Mouse (Mus musculus): ENCODE results near the gene Ddx49. TPM values are rescaled to one million over a fixed set of nuclear protein-coding genes. Genes with fewer than 3 reads are reported as not detected.

Gene Ddx49
- polyA plus RNA-seq, 1 experiment from 2014 or later = 41.8 TPM

DNA sequence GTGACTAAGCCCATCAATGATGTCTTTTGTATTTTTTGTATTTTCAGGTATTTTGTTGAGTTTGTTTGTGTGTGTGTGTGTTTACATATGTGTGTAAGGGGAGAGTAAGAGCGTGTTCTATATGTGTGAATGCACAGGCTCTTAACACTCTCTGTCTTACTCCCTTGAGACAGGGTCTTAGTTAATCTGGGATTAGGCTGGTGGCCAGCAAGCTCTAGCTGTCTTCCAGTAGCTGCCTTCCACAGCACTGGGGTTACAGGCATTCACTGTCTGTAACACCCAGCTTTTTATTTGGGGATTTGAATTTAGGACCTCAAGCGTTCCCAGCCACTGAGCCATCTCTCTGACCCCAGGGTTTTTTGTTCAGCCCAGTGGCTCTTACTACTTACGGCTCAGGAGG, 54.4 kb downstream of the Ddx49 start:
- 86% methylated on average over 3 of the region's 3 CpGs for WGBS
- Histone ChIP-seq H3K27ac (no peak overlapping the region), H3K4me3 (replicated peaks; ENCODE audit: low read length) (no peak overlapping the region), H3K9me3 (ENCODE audit: control insufficient read depth, low read length) (no peaks in the 10 kb centered on the region), H3K27me3 (ENCODE audit: control insufficient read depth, insufficient read depth, low read length) (no peaks in the 10 kb centered on the region), H3K9ac (no peak overlapping the region), H3K4me2 (replicated peaks) (no peak overlapping the region), H3K4me1 (replicated peaks; ENCODE audit: control insufficient read depth, insufficient read depth, low read length) (peaks cover 9% of the 10 kb centered on the region), H3K36me3 (replicated peaks; ENCODE audit: control insufficient read depth, insufficient read depth) (peaks cover 98% of the 10 kb centered on the region)
- ATAC-seq (ENCODE audit: low FRiP score) (no peak), DNase-seq (ENCODE audit: low spot score) (no peak)

DNA sequence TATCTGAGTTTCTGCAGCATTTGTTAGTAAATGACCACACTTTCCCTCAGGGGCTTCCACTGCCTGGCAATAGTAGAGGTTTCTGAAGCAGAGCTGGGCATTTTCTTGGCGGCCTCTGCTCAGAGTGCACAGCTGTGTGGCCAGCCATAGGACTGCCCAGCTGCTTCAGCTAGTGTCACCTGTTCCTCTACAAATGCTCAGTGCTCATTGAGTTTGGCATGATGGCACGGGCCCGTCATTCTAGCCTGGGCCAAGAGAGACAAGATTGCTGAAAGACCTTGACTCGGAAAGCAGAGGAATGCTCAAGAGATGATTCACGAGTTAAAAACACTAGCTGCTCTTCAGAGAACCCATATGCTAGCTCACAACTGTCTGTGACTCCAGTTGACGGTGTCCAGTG, 55.7 kb downstream of the Ddx49 start:
- Histone ChIP-seq H3K9me3 (ENCODE audit: control insufficient read depth, low read length) (no peaks in the 10 kb centered on the region), H3K9ac (no peak overlapping the region), H3K4me2 (replicated peaks) (no peak overlapping the region), H3K27ac (no peak overlapping the region), H3K36me3 (replicated peaks; ENCODE audit: control insufficient read depth, insufficient read depth) (peaks cover 98% of the 10 kb centered on the region), H3K4me3 (replicated peaks; ENCODE audit: low read length) (no peak overlapping the region), H3K4me1 (replicated peaks; ENCODE audit: control insufficient read depth, insufficient read depth, low read length) (peaks cover 9% of the 10 kb centered on the region), H3K27me3 (ENCODE audit: control insufficient read depth, insufficient read depth, low read length) (no peaks in the 10 kb centered on the region)
- DNase-seq (ENCODE audit: low spot score) (no peak), ATAC-seq (ENCODE audit: low FRiP score) (no peak)
- 96% methylated on average over 6 of the region's 6 CpGs for WGBS

Other genes starting within 250 kb of the Ddx49 start
- gene Tm6sf2, start 229.6 kb downstream of the Ddx49 start, polyA plus RNA-seq (2014; fragmentation: Nextera tagmentation; extraction: Ambion mirVana) = 1.0 and 1.9 TPM in 2 replicates
- 0.80 and 1.1 TPM in 2 replicates for gene Hapln4, start 219.0 kb downstream of the Ddx49 start, polyA plus RNA-seq (2014; fragmentation: Nextera tagmentation; extraction: Ambion mirVana)
- 141 and 152 TPM in 2 replicates for gene Ncan, start 181.6 kb downstream of the Ddx49 start, polyA plus RNA-seq (2014; fragmentation: Nextera tagmentation; extraction: Ambion mirVana)
- gene Nr2c2ap, start 171.2 kb downstream of the Ddx49 start, polyA plus RNA-seq (2014; fragmentation: Nextera tagmentation; extraction: Ambion mirVana) = 29.1 and 29.5 TPM in 2 replicates
- gene Rfxank, start 163.3 kb downstream of the Ddx49 start, polyA plus RNA-seq (2014; fragmentation: Nextera tagmentation; extraction: Ambion mirVana) = 7.2 and 8.2 TPM in 2 replicates
- gene Borcs8, start 163.0 kb downstream of the Ddx49 start, polyA plus RNA-seq (2014; fragmentation: Nextera tagmentation; extraction: Ambion mirVana) = 62.1 and 62.7 TPM in 2 replicates
- 0.73 and 0.83 TPM in 2 replicates for gene Mef2b, start 162.8 kb downstream of the Ddx49 start, polyA plus RNA-seq (2014; fragmentation: Nextera tagmentation; extraction: Ambion mirVana)
- 37.4 and 39.9 TPM in 2 replicates for gene Tmem161a, start 130.1 kb downstream of the Ddx49 start, polyA plus RNA-seq (2014; fragmentation: Nextera tagmentation; extraction: Ambion mirVana)
- gene Slc25a42, start 90.2 kb downstream of the Ddx49 start, polyA plus RNA-seq (2014; fragmentation: Nextera tagmentation; extraction: Ambion mirVana) = 6.5 and 6.9 TPM in 2 replicates
- 77.8 and 78.8 TPM in 2 replicates for gene Sugp2, start 68.3 kb downstream of the Ddx49 start, polyA plus RNA-seq (2014; fragmentation: Nextera tagmentation; extraction: Ambion mirVana)
- gene Armc6, start 68.0 kb downstream of the Ddx49 start, polyA plus RNA-seq (2014; fragmentation: Nextera tagmentation; extraction: Ambion mirVana) = 97.6 and 102 TPM in 2 replicates
- 23.5 and 25.1 TPM in 2 replicates for gene Homer3, start 19.7 kb downstream of the Ddx49 start, polyA plus RNA-seq (2014; fragmentation: Nextera tagmentation; extraction: Ambion mirVana)
- gene Cope, start within 50 bp of the Ddx49 start, polyA plus RNA-seq (2014; fragmentation: Nextera tagmentation; extraction: Ambion mirVana) = 256 and 288 TPM in 2 replicates
- 42.9 TPM in 2 replicates for gene Cers1, start 13.3 kb upstream of the Ddx49 start, polyA plus RNA-seq (2014; fragmentation: Nextera tagmentation; extraction: Ambion mirVana)
- 0.23 and 3.2 TPM in 2 replicates for gene Gdf1, start 27.3 kb upstream of the Ddx49 start, polyA plus RNA-seq (2014; fragmentation: Nextera tagmentation; extraction: Ambion mirVana)
- gene Upf1, start 50.8 kb upstream of the Ddx49 start, polyA plus RNA-seq (2014; fragmentation: Nextera tagmentation; extraction: Ambion mirVana) = 17.3 and 17.9 TPM in 2 replicates
- 0.10 and 0.27 TPM in 2 replicates for gene Comp, start 71.1 kb upstream of the Ddx49 start, polyA plus RNA-seq (2014; fragmentation: Nextera tagmentation; extraction: Ambion mirVana)
- gene Crtc1, start 137.1 kb upstream of the Ddx49 start, polyA plus RNA-seq (2014; fragmentation: Nextera tagmentation; extraction: Ambion mirVana) = 48.1 and 53.9 TPM in 2 replicates
- 28.5 and 30.0 TPM in 2 replicates for gene Klhl26, start 174.5 kb upstream of the Ddx49 start, polyA plus RNA-seq (2014; fragmentation: Nextera tagmentation; extraction: Ambion mirVana)
- 143 and 149 TPM in 2 replicates for gene Tmem59l, start 184.9 kb upstream of the Ddx49 start, polyA plus RNA-seq (2014; fragmentation: Nextera tagmentation; extraction: Ambion mirVana)
- 6.3 and 6.9 TPM in 2 replicates for gene Crlf1, start 190.7 kb upstream of the Ddx49 start, polyA plus RNA-seq (2014; fragmentation: Nextera tagmentation; extraction: Ambion mirVana)
- 161 and 166 TPM in 2 replicates for gene Rex1bd, start 204.3 kb upstream of the Ddx49 start, polyA plus RNA-seq (2014; fragmentation: Nextera tagmentation; extraction: Ambion mirVana)
- 622 and 778 TPM in 2 replicates for gene Uba52, start 208.3 kb upstream of the Ddx49 start, polyA plus RNA-seq (2014; fragmentation: Nextera tagmentation; extraction: Ambion mirVana)
- 328 and 332 TPM in 2 replicates for gene Fkbp8, start 225.2 kb upstream of the Ddx49 start, polyA plus RNA-seq (2014; fragmentation: Nextera tagmentation; extraction: Ambion mirVana)
- 45.4 and 46.5 TPM in 2 replicates for gene Kxd1, start 225.5 kb upstream of the Ddx49 start, polyA plus RNA-seq (2014; fragmentation: Nextera tagmentation; extraction: Ambion mirVana)
- gene Ell, start 237.0 kb upstream of the Ddx49 start, polyA plus RNA-seq (2014; fragmentation: Nextera tagmentation; extraction: Ambion mirVana) = 14.8 and 15.1 TPM in 2 replicates

Data from hindbrain, embryonic 14.5 days (tissue).